Mouse (Mus musculus) macrophage (primary cell): ENCODE measurements around the gene Srp54a. TPM values are rescaled to one million over a fixed set of nuclear protein-coding genes. Genes with fewer than 3 reads are reported as not detected.
A peak's percentile ranks its signal among the peaks of the same experiment; 100 is the strongest.
"Not testable (repeated sequence)": the region's sequence is repeated elsewhere in the genome, so short reads cannot be mapped to it uniquely, and the experiment has no call there.

ENCODE experiments used
- H3K27ac ChIP-seq: fragments of 350-480 bp; formaldehyde crosslinking; 2 replicates; pipeline ENCODE4 v1.9.0; 2021
- H3K36me3 ChIP-seq: fragments of 350-480 bp; formaldehyde crosslinking; 2 replicates; pipeline ENCODE4 v1.9.0; 2021; ENCODE audit errors: inconsistent target
- H3K4me3 ChIP-seq: fragments of 350-480 bp; formaldehyde crosslinking; 2 replicates; pipeline ENCODE4 v1.9.0; 2021; ENCODE audit errors: inconsistent target
- H3K79me2 ChIP-seq: fragments of 350-480 bp; formaldehyde crosslinking; 2 replicates; pipeline ENCODE4 v1.9.0; 2021; ENCODE audit errors: inconsistent target
- WGBS: methylation state at CpG from one replicate; pipeline ENCODE4 v1.1.7; 2026; ENCODE audit warnings: inconsistent platforms; ENCODE audit not compliant: missing documents; 5-methylcytosine and 5-hydroxymethylcytosine counted together
- polyA plus RNA-seq: library from polyadenylated mRNA; stranded (reverse); fragments of 250-400 nt; gene quantifications from 3 replicates; pipeline ENCODE4 v1.2.4, GENCODE M21; 2018; ENCODE audit warnings: inconsistent platforms

Srp54a gene
- polyA plus RNA-seq, 1 experiment from 2014 or later, result 246 TPM

- H3K4me3 ChIP-seq, result no peak overlapping the region
- 97% methylated on average over 4 of the region's 7 CpGs for WGBS
- no peak overlapping the region for H3K27ac ChIP-seq
- peaks cover 29% of the 10 kb centered on the region; the same call in 1 of the 2 replicates for H3K79me2 ChIP-seq
- no peaks in the 10 kb centered on the region for H3K36me3 ChIP-seq
These were observed 6.4 kb upstream of the Srp54a start for GRCm38 (mm10) chr12:55073686-55074085.

GRCm38 (mm10) chr12:55075296-55075695 is 4.8 kb upstream of the Srp54a start:
- WGBS, result 97% methylated on average over 2 of the region's 2 CpGs
- Histone ChIP-seq H3K79me2 (peaks cover 37% of the 10 kb centered on the region; the same call in 1 of the 2 replicates), H3K36me3 (no peaks in the 10 kb centered on the region), H3K27ac (no peak overlapping the region), H3K4me3 (no peak overlapping the region)

- 20% methylated on average over 1 of the region's 2 CpGs for WGBS
- not testable (repeated sequence) for H3K4me3 ChIP-seq, H3K36me3 ChIP-seq
These were observed 1.4 kb upstream of the Srp54a start for GRCm38 (mm10) chr12:55078706-55079105.

GRCm38 (mm10) chr12:55080601-55080942 is 510 bp downstream of the Srp54a start:
- 0% methylated on average over 21 of the region's 25 CpGs for WGBS

More at GRCm38 (mm10) chr12:55078706-55079105, 1.4 kb upstream of the Srp54a start:
- peaks cover 63% of the 10 kb centered on the region for H3K79me2 ChIP-seq
- not testable (repeated sequence) for H3K27ac ChIP-seq

GRCm38 (mm10) chr12:55092127-55092526 is 12.1 kb downstream of the Srp54a start:
- H3K36me3 ChIP-seq, H3K27ac ChIP-seq, H3K79me2 ChIP-seq, H3K4me3 ChIP-seq: not testable (repeated sequence)
- WGBS, result no CpG with 5 or more reads among the region's 7 CpGs

More at GRCm38 (mm10) chr12:55080601-55080942, 510 bp downstream of the Srp54a start:
- peak overlapping the region; percentile 68 for H3K4me3 ChIP-seq
- peak overlapping the region; percentile 51 for H3K27ac ChIP-seq
- H3K79me2 ChIP-seq, result peaks cover 60% of the 10 kb centered on the region
- H3K36me3 ChIP-seq, result not testable (repeated sequence)

- H3K27ac ChIP-seq, H3K36me3 ChIP-seq, H3K4me3 ChIP-seq, H3K79me2 ChIP-seq: not testable (repeated sequence)
- WGBS, result no CpG with 5 or more reads among the region's 7 CpGs
These were observed 32.6 kb downstream of the Srp54a start for GRCm38 (mm10) chr12:55112616-55113015.

GRCm38 (mm10) chr12:55124242-55124641 is 44.2 kb downstream of the Srp54a start, which contains the start of gene Fam177a:
Fam177a (plus strand) TSS chr12:55124469.
- not testable (repeated sequence) for H3K79me2 ChIP-seq, H3K4me3 ChIP-seq, H3K36me3 ChIP-seq, H3K27ac ChIP-seq
- WGBS, result no CpG with 5 or more reads among the region's 40 CpGs

- WGBS, result no CpG with 5 or more reads among the region's 18 CpGs
These were observed 44.7 kb downstream of the Srp54a start for GRCm38 (mm10) chr12:55124731-55125130.

GRCm38 (mm10) chr12:55135540-55135939 is 55.5 kb downstream of the Srp54a start:
- not testable (repeated sequence) for H3K4me3 ChIP-seq, H3K36me3 ChIP-seq, H3K79me2 ChIP-seq, H3K27ac ChIP-seq
- no CpG with 5 or more reads among the region's 6 CpGs for WGBS

More at GRCm38 (mm10) chr12:55124731-55125130, 44.7 kb downstream of the Srp54a start:
- not testable (repeated sequence) for H3K27ac ChIP-seq, H3K36me3 ChIP-seq, H3K4me3 ChIP-seq, H3K79me2 ChIP-seq

- not testable (repeated sequence) for H3K79me2 ChIP-seq, H3K27ac ChIP-seq, H3K36me3 ChIP-seq, H3K4me3 ChIP-seq
- no CpG with 5 or more reads among the region's 6 CpGs for WGBS
These were observed 57.8 kb downstream of the Srp54a start for GRCm38 (mm10) chr12:55137859-55138258.

- not testable (repeated sequence) for H3K36me3 ChIP-seq, H3K4me3 ChIP-seq, H3K27ac ChIP-seq, H3K79me2 ChIP-seq
- WGBS, result no CpG with 5 or more reads among the region's 57 CpGs
These were observed 74.7 kb downstream of the Srp54a start, which contains the start of gene Srp54b for GRCm38 (mm10) chr12:55154559-55155448. Srp54b (plus strand) TSS chr12:55155104.

GRCm38 (mm10) chr12:55155449-55155783 is 75.4 kb downstream of the Srp54a start:
- H3K27ac ChIP-seq, H3K36me3 ChIP-seq, H3K79me2 ChIP-seq, H3K4me3 ChIP-seq: not testable (repeated sequence)
- WGBS, result no CpG with 5 or more reads among the region's 24 CpGs

Other genes with a start within 250 kb of the Srp54a start
- 21.0 to 27.8 TPM (median 21.9 TPM) in 3 replicates for gene Cfl2, start 217.4 kb upstream of the Srp54a start, polyA plus RNA-seq
- not detected in 3 replicates for gene Gm20403, start 93.7 kb upstream of the Srp54a start, polyA plus RNA-seq
- gene Baz1a, start 65.9 kb upstream of the Srp54a start, polyA plus RNA-seq, result 18.5 to 21.9 TPM (median 20.9 TPM) in 3 replicates
- gene 2700097O09Rik, start 152 bp upstream of the Srp54a start, polyA plus RNA-seq, result 3.6 to 6.1 TPM (median 4.8 TPM) in 3 replicates
- gene Fam177a, start 44.2 kb downstream of the Srp54a start, polyA plus RNA-seq, result 24.9 to 76.5 TPM (median 28.7 TPM) in 3 replicates
- 9.6 to 31.5 TPM (median 30.7 TPM) in 3 replicates for gene Srp54b, start 74.8 kb downstream of the Srp54a start, polyA plus RNA-seq
- gene 1700047I17Rik2, start 119.3 kb downstream of the Srp54a start, polyA plus RNA-seq, result not detected in 3 replicates
- gene Srp54c, start 149.9 kb downstream of the Srp54a start, polyA plus RNA-seq, result 35.3 to 70.0 TPM (median 44.2 TPM) in 3 replicates
- gene 1110008L16Rik, start 219.3 kb downstream of the Srp54a start, polyA plus RNA-seq, result 7.0 to 7.9 TPM (median 7.4 TPM) in 3 replicates
- 9.6 to 11.8 TPM (median 10.6 TPM) in 3 replicates for gene Ppp2r3c, start 222.7 kb downstream of the Srp54a start, polyA plus RNA-seq